Mouse (Mus musculus): Measurements from ENCODE around the gene Chaf1a. TPM values are rescaled to one million over a fixed set of nuclear protein-coding genes. Genes with fewer than 3 reads are reported as not detected.
A peak's percentile ranks its signal among the peaks of the same experiment; 100 is the strongest.
"Not testable (repeated sequence)": the region's sequence is repeated elsewhere in the genome, so short reads cannot be mapped to it uniquely, and the experiment has no call there.

Gene Chaf1a
- total RNA-seq, 2 experiments from 2014 or later = 2.6 to 3.4 TPM

GRCm38 (mm10) chr17:56035216-56035615 lies 5.0 kb upstream of the Chaf1a start:
- intact Hi-C loops (cut with DNase I) = no loop called here
- DNase-seq = no peak

DNA sequence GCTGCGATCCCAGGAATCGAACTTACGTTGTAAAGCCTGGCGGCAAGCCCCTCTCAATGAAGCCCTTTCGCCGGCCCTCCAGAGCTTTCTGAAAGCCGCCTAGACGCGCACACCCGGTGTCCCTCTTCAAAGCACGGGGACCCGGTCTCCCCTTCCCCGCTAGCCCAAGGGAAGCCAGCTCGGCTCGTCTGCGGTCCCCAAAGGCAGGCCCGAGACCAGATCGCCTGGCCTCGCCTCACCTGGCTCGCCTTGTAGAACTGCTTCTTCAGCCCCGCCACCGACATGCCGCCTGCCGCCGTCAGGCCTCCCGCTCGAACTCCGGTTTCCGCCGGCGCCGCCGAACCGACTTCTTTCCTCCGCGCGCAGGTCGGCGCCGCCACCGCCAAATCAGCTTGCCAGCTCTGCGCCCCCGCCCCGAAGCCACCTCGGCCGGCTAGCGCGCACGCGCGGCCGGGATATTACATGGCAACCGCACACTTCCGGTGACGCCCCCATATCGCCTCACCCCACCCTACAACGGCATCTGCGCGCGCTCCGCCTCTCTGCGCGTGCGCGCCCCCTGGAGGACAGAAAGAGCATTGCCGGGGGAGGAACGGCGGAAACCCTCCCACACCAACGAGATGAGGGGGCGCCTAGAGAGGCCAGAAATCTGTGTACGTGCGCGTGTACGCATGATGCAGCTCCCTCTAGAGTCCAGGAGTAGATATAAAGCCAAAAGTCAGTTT lies 3.9 kb upstream of the Chaf1a start, which contains the start of gene Sh3gl1:
Sh3gl1 (minus strand) TSS at position 460 of the 725 bp plus-strand sequence.
- peak; percentile 100 for DNase-seq
- intact Hi-C loops (cut with DNase I) = no loop called here

GRCm38 (mm10) chr17:56036901-56037287 lies 3.3 kb upstream of the Chaf1a start:
- DNase-seq = no peak
- intact Hi-C loops (cut with DNase I) = no loop called here

- intact Hi-C loops (cut with DNase I) = no loop called here
- DNase-seq = no peak
Measured at GRCm38 (mm10) chr17:56038583-56039261, 1.5 kb upstream of the Chaf1a start.

DNA sequence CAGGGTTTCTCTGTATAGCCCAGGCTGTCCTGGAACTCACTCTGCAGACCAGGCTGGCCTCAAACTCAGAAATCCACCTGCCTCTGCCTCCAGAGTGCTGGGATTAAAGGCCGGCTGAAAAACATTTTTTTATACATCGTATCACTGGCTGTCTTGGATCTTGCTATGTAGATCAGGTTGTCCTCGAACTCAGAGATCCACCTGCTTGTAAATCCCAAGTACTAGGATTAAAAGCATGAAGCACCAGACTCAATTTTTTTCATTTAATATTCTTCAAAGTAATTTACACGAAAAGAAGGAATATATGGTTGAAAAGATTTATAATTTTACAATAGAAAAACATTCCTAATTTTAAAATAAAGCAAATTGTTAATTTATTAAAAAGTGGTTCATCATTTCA lies 894 bp upstream of the Chaf1a start:
- intact Hi-C loops (cut with DNase I) = no loop called here
- DNase-seq = no peak

GRCm38 (mm10) chr17:56040857-56041163 lies 571 bp downstream of the Chaf1a start:
- intact Hi-C loops (cut with DNase I) = loop anchor here (2.0 kb wide), 1 partner anchor 34 kb away; the partner anchor contains the start of gene Ubxn6

DNA sequence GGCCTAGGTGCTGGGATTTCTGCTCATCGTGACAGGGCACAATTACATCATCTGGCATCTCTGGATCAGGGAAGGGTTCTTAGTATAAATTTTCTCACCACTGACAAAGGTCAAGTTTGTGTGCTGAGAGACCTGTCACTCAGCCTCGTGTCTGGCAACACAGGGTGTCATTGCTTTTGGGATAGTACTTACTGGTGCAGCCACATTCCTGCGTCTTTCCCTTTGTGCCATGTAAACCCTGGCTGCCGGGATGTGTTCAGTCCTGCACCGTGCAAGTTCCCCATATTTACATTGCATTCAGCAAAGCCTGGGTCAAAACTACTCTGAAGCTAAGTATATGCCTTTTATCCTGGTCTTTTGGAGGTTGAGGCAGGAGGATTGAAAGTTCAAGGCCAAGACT lies 11.1 kb downstream of the Chaf1a start:
- no peak for DNase-seq
- intact Hi-C loops (cut with DNase I) = no loop called here

More at GRCm38 (mm10) chr17:56040857-56041163, 571 bp downstream of the Chaf1a start:
- no peak for DNase-seq

- intact Hi-C loops (cut with DNase I) = no loop called here
- DNase-seq = no peak
Measured at GRCm38 (mm10) chr17:56054938-56055337, 14.7 kb downstream of the Chaf1a start.

DNA sequence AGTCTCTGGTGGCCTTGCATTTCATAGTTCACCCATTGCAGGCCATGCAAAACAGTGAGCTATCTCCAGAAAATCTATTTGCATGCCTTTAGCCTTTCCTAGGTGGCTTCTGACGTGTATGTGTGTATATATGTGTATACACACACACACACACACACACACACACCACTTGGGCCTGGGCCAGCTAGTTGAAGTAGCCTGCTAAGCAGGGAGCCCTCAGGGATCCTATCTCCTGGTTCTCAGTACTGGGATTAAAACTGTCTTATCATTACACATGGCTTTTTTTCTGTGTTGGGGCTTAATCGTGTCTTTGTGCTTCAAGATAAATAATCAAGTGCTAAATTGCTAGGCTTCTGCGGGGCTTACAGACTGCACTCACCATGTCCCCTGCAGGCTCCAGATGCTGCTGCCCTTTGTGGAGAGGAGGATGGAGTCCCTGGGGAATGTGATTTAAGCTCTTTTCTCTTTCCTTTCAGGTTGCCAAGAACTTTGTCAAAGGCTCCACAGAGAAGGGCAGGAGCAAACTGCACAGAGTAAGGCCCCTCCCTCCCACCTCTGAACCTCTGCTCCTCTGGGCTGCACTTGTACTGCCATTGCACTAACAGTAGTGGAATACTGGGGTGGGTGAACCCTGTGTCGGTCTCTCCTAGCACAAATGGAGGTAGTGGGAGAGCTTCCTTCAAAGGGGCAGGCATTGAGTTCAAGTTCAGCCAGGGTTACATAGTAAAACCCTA lies 15.9 kb downstream of the Chaf1a start:
- no peak for DNase-seq
- intact Hi-C loops (cut with DNase I) = no loop called here

DNA sequence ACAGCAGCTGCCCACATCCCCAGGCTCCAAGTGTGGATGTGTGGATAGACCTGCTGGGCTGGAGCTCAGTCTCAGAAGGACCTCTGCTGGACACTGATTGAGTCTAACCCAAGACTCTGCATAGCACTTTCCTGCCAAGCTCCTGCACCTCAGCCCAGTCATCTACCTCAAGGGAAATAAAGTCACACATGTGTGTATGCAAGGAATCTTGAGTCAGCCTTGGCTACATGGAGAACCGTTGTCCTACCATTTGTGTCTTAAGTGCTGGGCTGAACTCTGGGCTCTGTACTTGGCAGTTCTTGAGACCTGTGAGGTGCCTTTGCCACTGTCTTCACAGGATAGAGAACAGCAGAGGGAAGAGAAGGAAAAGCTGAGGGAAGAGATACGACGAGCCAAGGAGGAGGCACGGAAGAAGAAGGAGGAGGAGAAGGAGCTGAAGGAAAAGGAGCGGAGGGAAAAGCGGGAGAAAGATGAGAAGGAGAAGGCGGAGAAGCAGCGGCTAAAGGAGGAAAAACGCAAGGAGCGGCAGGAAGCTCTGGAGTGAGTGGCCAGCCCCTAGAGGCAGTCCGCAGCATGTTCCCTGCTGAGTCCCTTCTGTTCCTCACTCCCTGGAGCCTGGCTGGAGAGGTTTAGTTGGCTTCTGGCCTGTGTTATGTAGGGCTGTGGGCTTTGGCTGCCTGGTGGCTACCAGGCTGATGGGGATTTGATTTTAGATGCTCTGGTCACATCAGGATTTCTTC lies 17.3 kb downstream of the Chaf1a start:
- intact Hi-C loops (cut with DNase I) = no loop called here
- no peak for DNase-seq

- no peak for DNase-seq
- intact Hi-C loops (cut with DNase I) = no loop called here
Measured at GRCm38 (mm10) chr17:56062081-56062480, 21.8 kb downstream of the Chaf1a start.

DNA sequence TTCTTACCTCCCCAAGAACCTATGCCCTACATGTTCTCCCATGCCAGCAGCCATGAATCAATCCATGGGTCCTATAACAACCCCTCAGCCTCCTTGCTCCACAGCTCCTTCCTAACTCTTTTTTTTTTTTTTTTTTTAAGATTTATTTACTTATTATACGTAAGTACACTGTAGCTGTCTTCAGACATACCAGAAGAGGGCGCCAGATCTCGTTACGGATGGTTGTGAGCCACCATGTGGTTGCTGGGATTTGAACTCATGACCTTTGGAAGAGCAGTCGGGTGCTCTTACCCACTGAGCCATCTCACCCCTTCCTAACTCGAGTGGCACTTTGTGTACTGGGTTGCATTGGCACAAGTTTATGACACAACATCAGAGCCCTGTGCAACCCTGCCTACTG lies 25.5 kb downstream of the Chaf1a start:
- DNase-seq; intact Hi-C loops (cut with DNase I): not testable (repeated sequence)

GRCm38 (mm10) chr17:56066451-56066850 lies 26.2 kb downstream of the Chaf1a start:
- intact Hi-C loops (cut with DNase I) = no loop called here
- no peak for DNase-seq

DNA sequence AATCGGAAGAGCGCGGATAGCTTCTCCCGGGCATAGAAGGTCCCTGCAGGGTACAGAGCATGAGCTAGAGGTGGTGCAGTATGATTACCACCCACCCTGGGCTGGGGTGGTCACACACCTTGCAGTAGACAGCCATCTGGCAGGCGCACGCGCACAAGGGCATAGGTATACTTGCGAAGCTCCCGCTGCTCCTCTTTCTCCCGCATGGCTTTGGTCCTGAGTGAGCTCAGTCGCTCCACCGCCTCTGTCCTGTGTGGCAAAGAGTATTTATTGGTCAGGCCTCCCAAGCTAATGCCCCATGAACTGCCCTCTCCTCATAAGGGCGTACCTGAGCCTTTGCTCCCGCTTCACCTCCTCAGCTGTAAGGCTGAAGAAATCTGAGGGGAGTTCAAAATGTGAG lies 28.8 kb downstream of the Chaf1a start:
- intact Hi-C loops (cut with DNase I) = no loop called here
- no peak for DNase-seq

DNA sequence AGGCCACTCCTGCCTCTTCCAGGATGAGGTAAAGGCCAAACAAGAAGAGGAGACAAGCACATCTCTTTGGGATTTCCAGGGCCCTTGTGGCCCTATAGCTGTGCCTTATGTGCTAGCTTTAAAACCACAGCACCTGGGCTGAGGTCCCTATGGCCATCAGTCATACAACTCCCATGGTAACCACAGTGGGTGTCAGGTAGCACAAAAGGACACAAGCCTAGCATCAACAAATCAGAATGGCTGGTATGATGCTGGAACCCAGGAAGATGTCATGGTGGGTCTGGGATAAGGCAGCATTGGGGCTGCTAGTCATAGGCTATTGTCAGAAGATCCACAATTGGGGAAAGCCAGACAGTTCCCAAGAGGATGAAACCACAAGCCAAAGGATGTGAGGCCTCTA lies 30.9 kb downstream of the Chaf1a start:
- no peak for DNase-seq
- intact Hi-C loops (cut with DNase I) = no loop called here

DNA sequence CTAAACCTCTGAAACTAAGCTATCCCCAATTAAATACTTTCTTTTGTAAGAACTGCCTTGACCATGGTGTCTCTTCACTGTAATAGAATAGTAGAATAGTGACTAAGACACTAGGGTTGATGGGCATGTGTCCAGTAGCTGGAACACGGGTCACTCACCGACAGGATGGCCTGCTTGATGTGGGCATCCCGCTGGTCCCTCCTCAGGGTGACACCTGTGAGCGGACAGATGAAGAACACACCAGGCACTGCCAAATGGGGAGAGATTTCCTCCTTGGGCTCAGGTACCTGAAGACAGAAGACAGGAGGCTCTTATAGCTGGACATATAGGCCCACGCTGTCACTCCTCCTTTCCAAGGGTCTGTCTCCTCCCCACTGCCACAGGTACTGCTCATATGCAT lies 32.0 kb downstream of the Chaf1a start:
- intact Hi-C loops (cut with DNase I) = no loop called here
- no peak for DNase-seq

- peak; percentile 82 to 86 for DNase-seq
- intact Hi-C loops (cut with DNase I) = loop anchor here (2.0 kb wide), 1 partner anchor 33 kb away; the partner anchor contains the start of gene Chaf1a
Measured at GRCm38 (mm10) chr17:56074097-56074826, 34.0 kb downstream of the Chaf1a start.

- DNase-seq = peak; percentile 98 to 99
- intact Hi-C loops (cut with DNase I) = loop anchor here (2.0 kb wide), 1 partner anchor 34 kb away; the partner anchor contains the start of gene Chaf1a
Measured at GRCm38 (mm10) chr17:56074827-56075208, 34.6 kb downstream of the Chaf1a start, which contains the start of gene Ubxn6. TSS of gene Ubxn6 (minus strand) at chr17:56075028.

- DNase-seq = no peak
- intact Hi-C loops (cut with DNase I) = no loop called here
Measured at GRCm38 (mm10) chr17:56077523-56077922, 37.3 kb downstream of the Chaf1a start.

DNA sequence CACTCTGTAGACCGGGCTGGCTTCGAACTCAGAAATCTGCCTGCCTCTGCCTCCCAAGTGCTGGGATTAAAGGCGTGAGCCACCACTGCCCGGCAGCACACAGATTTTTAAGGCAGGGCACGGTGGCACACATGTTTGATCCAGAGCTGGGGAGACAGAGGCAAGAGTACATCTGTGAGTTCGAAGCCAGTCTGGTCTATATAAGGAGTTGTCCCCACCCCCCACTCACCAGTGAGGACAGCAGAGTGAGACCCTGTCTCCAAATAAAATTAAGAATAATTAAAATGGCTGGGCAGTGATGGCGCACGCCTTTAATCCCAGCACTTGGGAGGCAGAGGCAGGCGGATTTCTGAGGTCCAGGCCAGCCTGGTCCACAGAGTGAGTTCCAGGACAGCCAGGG lies 38.1 kb downstream of the Chaf1a start:
- intact Hi-C loops (cut with DNase I); DNase-seq: not testable (repeated sequence)

All from heart, postnatal 14 days (tissue).